Comparison of ENCODE assay signal across 1 mouse cellular context in the genomic region with DNA sequence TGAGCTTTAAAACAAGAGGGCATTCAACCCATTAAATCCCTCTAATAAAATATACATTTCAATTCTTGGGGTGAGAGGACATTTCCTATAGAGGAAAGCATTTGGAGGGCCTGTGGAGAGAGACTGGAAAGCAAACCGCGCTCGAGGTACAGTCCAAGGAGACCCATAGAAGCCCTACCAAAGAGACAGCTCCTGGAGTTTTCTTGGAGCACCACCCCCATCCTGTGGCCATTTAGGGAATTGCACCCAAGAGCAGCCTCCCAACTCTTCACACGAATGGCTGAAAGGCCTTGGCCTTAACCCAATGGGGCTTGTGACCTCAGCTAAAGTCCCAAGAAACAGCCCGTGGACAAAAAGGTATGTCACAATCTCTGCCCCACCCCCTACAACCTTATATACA.
TF ChIP-seq lines count a peak whose summit lies in the region.

No protein-coding gene starts in this region.

TF ChIP-seq in CH12.LX, 34 proteins besides CTCF, POLR2A, EP300 and RAD21:
- TF ChIP-seq CHD1 (IDR thresholded peaks at IDR 0.05; ENCODE audit: low read depth, low read length) (no peak), ZC3H11A (IDR thresholded peaks at IDR 0.05; ENCODE audit: low read depth, low read length) (peak; percentile 79), SMC3 (IDR thresholded peaks at IDR 0.05; ENCODE audit: low read depth, low read length) (peak; percentile 96), MAX (IDR thresholded peaks at IDR 0.05; ENCODE audit: low read length) (no peak), ZKSCAN1 (IDR thresholded peaks at IDR 0.05; ENCODE audit: borderline replicate concordance, low read depth, low read length) (no peak), NRF1 (IDR thresholded peaks at IDR 0.05; ENCODE audit: low read depth, low read length) (no peak)
